Mouse (Mus musculus) telencephalon, adult 2 months (tissue): ENCODE data around the gene Ms4a4a.

Experiments
- DNase-seq: peaks from one replicate; pipeline ENCODE4 v3.0.0-alpha.2; 2011; ENCODE audit warnings: low read depth, low spot score

Ms4a4a gene

GRCm38 (mm10) chr19:11435058-11435834 lies 59.9 kb downstream of the Ms4a4a start:
- DNase-seq: no peak
